Mouse (Mus musculus) mesoderm, embryonic 11.5 days (tissue): Measurements from ENCODE around the gene Gm28048.

Experiments
- DNase-seq: peaks from one replicate; pipeline ENCODE4 v3.0.0-alpha.2; 2012; ENCODE audit warnings: low read depth, low spot score

Gene Gm28048

DNA sequence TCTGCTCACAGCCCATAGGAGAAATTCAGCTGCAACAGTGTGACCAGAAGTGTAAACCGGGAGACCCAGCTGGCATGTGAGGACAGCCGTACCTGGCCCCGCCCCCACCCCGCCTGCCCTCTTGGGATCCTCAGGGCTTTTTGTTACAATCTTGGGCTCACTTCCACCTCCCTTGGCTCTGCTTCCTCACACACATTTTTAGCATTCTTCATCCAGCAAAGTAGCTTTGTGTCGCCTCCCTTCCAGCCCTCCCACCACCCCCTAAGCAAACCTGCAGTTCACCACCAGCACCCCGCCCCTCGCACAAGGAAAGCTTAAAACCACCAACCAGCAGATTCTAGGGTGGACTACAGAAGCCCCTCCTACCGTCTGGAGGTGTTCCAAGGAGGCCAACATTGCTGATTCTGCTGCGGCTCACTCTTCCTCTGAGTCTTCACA is 181.9 kb downstream of the Gm28048 start:
- peak; percentile 32 for DNase-seq

DNA sequence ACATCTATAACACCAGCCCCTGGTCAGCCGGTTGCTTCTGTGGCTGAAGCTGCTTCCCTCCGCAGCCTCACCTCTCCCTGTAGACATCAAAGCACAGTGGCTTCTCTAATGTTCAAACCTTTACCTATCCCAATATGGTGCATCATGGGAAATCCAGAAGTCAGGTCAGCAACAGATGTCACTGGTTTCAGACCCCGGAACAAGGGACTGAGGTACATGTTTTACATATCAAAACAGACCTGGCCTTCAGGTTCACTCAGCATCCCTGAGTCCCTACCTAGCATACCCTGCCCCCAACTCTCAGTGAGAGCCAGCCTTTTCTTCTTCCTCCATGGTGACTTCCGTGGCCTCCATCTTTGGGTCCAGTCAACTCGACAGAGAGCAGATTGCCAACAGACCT is 183.0 kb downstream of the Gm28048 start:
- DNase-seq, result no peak

DNA sequence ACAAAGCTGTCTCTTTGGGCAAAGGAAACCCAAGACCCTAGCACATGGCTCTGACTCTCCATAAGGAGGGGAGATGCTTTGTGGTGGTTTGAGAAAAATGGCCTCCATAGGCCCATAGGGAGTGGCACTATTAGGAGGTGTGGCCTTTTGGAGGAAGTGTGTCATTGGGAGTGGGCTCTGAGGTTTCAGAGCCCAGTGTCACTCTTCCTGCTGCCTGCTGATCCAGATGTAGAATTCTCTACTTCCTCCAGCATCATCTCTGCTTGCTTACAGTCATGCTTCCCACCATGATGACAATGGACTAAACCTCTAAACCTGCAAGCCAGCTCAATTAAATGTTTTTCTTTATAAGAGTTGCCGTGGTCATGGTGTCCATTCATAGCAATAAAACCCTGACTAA is 187.2 kb downstream of the Gm28048 start:
- DNase-seq, result no peak

DNA sequence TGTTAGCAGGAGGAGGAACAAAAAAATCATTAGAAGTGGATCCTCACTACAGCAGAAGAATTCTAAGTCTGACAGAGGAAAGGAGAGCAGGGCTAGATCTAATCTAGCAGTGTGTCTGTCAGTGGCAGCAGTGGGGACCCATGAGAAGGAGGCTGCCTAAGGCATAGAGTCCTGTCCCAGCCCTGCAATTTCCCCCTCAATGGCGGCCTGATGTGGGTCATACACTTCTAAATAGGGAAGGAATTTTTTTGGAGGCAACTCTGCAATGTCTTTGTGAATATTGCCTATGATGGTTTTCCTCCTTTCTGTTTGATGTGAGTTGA is 188.0 kb downstream of the Gm28048 start:
- DNase-seq, result no peak

DNA sequence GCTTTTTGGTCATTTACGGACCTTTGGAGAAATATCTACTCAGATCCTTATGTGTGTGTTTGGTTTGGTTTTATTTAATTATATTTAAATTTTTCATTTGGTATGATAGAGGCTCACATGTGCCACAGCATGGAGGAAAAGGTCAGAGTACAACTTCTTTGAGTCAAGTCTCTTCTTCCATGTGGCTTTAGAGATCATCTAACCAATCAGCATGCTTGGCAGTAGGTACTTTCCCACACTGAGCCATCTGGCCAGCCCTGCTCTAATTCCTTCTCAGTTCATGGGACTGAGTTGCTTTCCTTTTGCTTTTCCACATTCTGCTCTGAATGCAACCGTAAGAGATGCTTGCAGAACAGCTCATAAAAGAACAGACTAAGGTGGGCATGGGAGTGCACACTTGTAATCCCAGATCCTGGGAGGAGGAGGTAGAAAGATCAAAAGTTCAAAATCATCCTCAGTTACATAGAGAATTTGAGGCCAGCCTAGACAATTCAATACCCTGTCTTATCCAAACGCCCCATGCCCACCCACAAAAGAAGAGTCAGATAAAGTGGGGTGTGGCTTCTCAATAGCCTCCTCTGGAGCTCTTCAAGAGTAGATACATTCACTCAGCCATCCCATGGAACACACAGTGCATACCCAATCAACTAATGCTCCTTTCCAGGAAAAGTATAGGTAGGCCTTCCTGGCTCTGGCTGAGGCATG is 188.6 kb downstream of the Gm28048 start:
- no peak for DNase-seq

DNA sequence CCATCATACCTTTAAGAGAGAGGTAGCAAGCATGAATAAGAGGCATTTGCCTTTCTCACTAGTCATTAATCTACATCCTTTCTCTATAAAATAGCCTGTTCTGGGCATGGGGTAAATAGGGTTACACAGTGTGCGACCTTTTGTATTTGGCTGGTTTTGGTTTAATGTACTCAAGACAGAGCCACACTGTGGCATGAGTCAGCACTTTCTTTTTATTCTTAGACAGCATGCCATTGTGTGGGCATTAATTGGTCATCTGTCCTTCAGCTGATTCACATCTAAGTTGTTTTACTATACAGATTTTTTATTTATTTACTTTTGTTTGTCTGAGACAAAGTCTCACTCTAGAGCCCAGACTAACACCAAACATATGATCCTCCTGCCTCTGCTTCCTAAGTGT is 189.7 kb downstream of the Gm28048 start:
- no peak for DNase-seq

DNA sequence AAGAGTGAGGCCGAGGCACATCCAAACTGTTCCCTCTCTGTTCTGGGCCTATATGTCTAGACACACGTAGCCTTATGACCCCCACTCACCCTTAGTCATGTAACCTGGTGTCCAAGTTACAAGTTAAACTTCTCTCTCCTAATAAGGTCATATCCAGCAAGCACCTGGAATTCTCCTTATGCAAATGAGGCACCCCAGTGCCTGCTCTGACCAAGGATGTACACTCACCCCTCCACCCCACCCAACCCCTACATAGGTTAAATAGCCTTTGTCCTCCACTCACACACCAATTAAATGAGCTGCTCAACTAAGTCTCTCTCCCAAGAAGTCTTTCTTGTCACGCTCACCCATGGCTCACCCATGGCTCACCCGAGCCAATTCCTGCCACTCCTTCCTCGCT is 190.2 kb downstream of the Gm28048 start:
- no peak for DNase-seq

DNA sequence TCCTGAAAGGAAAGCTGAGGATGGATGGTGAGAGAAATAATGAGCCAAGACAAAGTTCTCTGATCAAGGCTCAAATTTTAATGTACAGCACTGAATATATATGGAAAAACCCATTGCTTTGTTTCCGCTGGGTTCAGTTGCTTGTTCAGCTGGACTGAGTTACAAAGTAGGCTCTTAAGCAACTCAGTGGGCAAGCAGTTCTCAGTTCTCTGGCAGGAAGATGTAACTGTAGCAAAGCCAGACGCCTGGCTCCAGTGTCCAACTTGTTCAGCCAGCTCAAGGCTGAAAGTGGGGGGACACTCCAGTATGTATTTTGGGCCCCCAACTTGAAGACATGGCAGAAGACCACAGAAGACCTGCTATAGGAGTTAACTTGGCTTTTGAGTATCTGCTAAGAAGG is 194.1 kb downstream of the Gm28048 start:
- DNase-seq, result no peak
